Mouse (Mus musculus) ES-E14 (cell line): ENCODE results near the gene Thegl. TPM values are rescaled to one million over a fixed set of nuclear protein-coding genes. Genes with fewer than 3 reads are reported as not detected.

Experiments used
- DNase-seq: peaks from one replicate; pipeline ENCODE4 v3.0.0-alpha.2; 2013; ENCODE audit warnings: low read depth, low spot score
- H3K27ac ChIP-seq: 2 replicates; pipeline ENCODE4 v1.5.1; 2012; ENCODE audit warnings: low read depth, mild to moderate bottlenecking, low read length, moderate library complexity, mixed read lengths; ENCODE audit not compliant: poor library complexity, insufficient read depth, severe bottlenecking
- H3K36me3 ChIP-seq: 2 replicates; pipeline ENCODE4 v1.6.1; 2012; ENCODE audit warnings: mild to moderate bottlenecking, low read length, moderate library complexity, mixed read lengths; ENCODE audit not compliant: control insufficient read depth, poor library complexity, insufficient read depth, severe bottlenecking
- H3K4me1 ChIP-seq, 2 experiments: fragments of 150-350 bp in 1 of 2; sonication (generic) in 1 of 2; 2 replicates each; pipeline ENCODE4 v1.6.1; 2012; ENCODE audit warnings: low read length in 2 of 2, mild to moderate bottlenecking in 1 of 2, mixed read lengths in 1 of 2; ENCODE audit not compliant: control insufficient read depth in 2 of 2, insufficient read depth in 2 of 2, poor library complexity in 1 of 2
- H3K4me3 ChIP-seq, 2 experiments: fragments of 150-350 bp in 1 of 2; sonication (generic) in 1 of 2; 2 replicates each; pipeline ENCODE4 v1.5.1; 2012; ENCODE audit warnings: low read length in 2 of 2, low read depth in 1 of 2, mild to moderate bottlenecking in 1 of 2, mixed read lengths in 1 of 2; ENCODE audit not compliant: insufficient read depth in 1 of 2, poor library complexity in 1 of 2, severe bottlenecking in 1 of 2
- H3K9ac ChIP-seq: 2 replicates; pipeline ENCODE4 v1.6.1; 2012; ENCODE audit warnings: low read depth, mild to moderate bottlenecking, low read length, mixed read lengths; ENCODE audit not compliant: poor library complexity, insufficient read depth, severe bottlenecking
- H3K9me3 ChIP-seq: fragments of 150-350 bp; sonication (generic); 2 replicates; pipeline ENCODE4 v1.6.1; 2012; ENCODE audit warnings: low read depth, mild to moderate bottlenecking, low read length; ENCODE audit not compliant: control insufficient read depth, insufficient read depth
- CHD2 ChIP-seq: IDR thresholded peaks from 2 replicates; pipeline ENCODE4 v1.6.1; 2014; ENCODE audit warnings: mild to moderate bottlenecking, low read depth, low read length, inconsistent platforms
- HCFC1 ChIP-seq: IDR thresholded peaks from 2 replicates; pipeline ENCODE4 v1.6.1; 2012; ENCODE audit warnings: low read length, inconsistent platforms, borderline replicate concordance; ENCODE audit not compliant: insufficient read depth
- MAFK ChIP-seq: IDR thresholded peaks from 2 replicates; pipeline ENCODE4 v1.6.1; 2014; ENCODE audit warnings: mild to moderate bottlenecking, low read depth, low read length, inconsistent platforms; ENCODE audit not compliant: insufficient read depth
- ZC3H11A ChIP-seq: IDR thresholded peaks from 2 replicates; pipeline ENCODE4 v1.6.1; 2012; ENCODE audit warnings: low read depth, mild to moderate bottlenecking, inconsistent platforms, low read length, borderline replicate concordance
- ZNF384 ChIP-seq: IDR thresholded peaks from 2 replicates; pipeline ENCODE4 v1.6.1; 2012; ENCODE audit warnings: low read depth, low read length, inconsistent platforms
- in situ Hi-C, 2 experiments: fragments of 600-800 bp; cut with MboI; formaldehyde crosslinking; loops; one replicate each; pipeline ENCODE4 v1.15.1; 2025; ENCODE audit warnings: low sequenced_read_pairs in 2 of 2, inconsistent platforms in 1 of 2; ENCODE audit not compliant: unreplicated experiment in 2 of 2
- total RNA-seq: library from RNA; depleted of rRNA; stranded (reverse); fragments of 300-350 nt; gene quantifications from 2 replicates; pipeline ENCODE4 v1.2.3, GENCODE M21; 2012

Thegl gene
- total RNA-seq, 1 experiment: not detected

DNA sequence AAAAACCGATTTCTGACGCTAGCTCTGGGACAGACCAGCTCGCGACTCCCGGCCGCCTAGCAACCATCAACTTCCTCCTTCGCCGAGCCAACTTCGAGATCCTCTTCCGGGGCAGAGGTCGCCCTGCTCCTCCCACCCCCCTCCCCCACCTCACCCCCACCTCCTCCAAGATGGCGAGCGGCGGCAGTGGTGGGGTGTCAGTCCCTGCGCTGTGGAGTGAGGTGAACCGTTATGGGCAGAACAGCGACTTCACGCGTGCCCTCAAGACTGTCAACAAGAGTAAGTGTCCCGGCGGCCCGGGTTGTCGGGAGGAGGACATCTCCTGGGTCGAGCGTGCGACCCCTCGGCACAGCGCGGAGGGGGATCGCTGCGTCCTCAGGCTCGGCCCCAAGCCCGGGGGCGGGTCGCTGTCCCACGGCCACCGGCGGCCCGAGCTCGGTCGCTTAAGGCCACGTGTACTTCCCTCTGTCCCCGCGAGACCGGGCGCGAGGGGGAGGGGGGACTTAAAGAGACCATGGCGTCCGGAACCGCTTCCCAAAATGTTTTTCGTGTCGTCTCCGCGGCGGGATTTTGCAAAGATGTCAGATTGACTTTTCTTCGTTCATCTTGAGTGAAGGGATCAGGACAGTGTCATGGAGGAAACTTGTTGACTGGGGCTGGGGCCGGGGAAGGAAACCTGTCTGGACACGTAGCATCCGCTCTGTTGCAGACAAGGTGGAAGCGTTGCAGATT, 41.1 kb upstream of the Thegl start, which contains the start of gene Srp72:
TSS of gene Srp72 (plus strand) at position 130 of the 732 bp plus-strand sequence.
- peaks cover 6% of the 10 kb centered on the region for H3K36me3 ChIP-seq

DNA sequence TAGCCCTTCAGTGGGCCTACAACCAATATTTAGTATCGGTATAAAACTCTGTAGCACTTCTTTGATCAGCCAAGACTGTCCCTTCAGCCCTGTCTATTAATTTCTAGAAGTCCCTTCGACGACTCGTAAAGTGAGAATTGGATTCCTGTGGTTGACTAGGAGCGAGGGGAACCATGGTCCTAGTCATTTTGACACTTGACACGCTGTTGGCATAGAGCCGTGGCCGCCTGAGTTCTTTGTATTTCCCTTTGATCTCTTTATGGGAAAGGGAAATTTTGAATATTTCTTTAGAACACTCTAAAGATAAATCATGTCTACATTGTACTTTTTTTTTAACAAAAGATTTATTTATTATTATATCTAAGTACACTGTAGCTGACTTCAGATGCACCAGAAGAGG, 40.1 kb upstream of the Thegl start:
- Histone ChIP-seq H3K4me3 (peak overlapping the region; percentile 94 to 99; a peak in 3 of 4 replicates), H3K9ac (no peak overlapping the region; the same call in 1 of the 2 replicates), H3K4me1 (0 out of 4 replicates have a peak, but pooled peaks cover 0 to 5% of the 10 kb centered on the region in 2 experiments), H3K9me3 (no peaks in the 10 kb centered on the region), H3K27ac (no peak overlapping the region), H3K36me3 (peaks cover 8% of the 10 kb centered on the region)
- no peak for TF ChIP-seq HCFC1
- TF ChIP-seq ZNF384: no peak
- TF ChIP-seq MAFK: no peak
- no peak for TF ChIP-seq CHD2
- TF ChIP-seq ZC3H11A: no peak
- DNase-seq: no peak
- in situ Hi-C loops: no loop called here

More for the DNA sequence above, 41.1 kb upstream of the Thegl start, which contains the start of gene Srp72:
- in situ Hi-C loops: no loop called here
- TF ChIP-seq CHD2 (peak; percentile 67), HCFC1 (no peak; the same call in 1 of the 2 replicates), ZNF384 (no peak), ZC3H11A (no peak), MAFK (no peak)
- Histone ChIP-seq H3K4me3 (peak within 1 kb of the TSS; percentile 94 to 99), H3K9ac (peak within 1 kb of the TSS; percentile 98), H3K27ac (no peak within 1 kb of the TSS), H3K9me3 (no peaks in the 10 kb centered on the region), H3K4me1 (0 out of 4 replicates have a peak, but pooled peaks cover 0 to 5% of the 10 kb centered on the region in 2 experiments)
- peak; percentile 76 for DNase-seq

DNA sequence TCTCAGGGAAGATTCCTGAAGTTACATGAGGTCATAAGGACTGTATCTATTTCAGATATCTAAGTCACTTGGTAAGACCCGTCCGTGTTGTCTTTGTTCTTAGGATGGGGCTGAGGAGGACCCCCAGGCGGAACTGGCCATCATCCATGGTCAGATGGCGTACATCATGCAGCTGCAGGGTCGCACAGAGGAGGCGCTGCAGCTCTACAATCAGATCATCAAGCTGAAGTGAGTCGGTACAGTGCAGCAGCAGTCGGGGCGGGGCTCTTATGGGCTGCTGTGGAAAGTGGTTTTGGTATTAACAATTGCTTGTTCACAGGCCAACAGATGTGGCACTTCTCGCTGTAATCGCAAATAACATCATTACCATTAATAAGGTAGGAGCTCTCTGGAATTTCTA, 31.8 kb upstream of the Thegl start:
- TF ChIP-seq MAFK (no peak), ZC3H11A (no peak), HCFC1 (no peak), CHD2 (no peak), ZNF384 (no peak)
- DNase-seq: no peak
- Histone ChIP-seq H3K9ac (no peak overlapping the region), H3K4me1 (no peaks in the 10 kb centered on the region), H3K9me3 (no peaks in the 10 kb centered on the region), H3K4me3 (no peak overlapping the region), H3K27ac (no peak overlapping the region), H3K36me3 (peaks cover 28% of the 10 kb centered on the region)
- in situ Hi-C loops: no loop called here

DNA sequence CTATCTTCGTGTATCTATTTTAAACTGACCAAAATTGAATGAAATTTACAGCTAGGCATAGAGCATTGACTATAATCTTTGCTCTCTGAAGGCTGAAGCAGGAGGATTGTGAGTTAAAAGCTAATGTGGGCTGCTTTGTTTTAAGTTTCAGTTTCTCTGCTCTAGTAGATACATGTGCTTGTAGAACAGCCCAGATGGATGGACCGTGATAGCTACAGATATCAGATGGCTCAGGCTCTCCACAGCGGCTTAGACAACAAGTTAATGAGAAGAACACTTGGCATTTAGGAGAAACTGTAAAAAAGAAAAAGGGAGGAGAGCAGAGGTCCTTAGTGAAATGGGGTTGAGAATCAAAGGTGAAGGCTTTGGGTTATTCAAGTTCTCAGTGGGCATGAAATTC, 25.0 kb upstream of the Thegl start:
- H3K4me1 ChIP-seq: no peaks in the 10 kb centered on the region
- in situ Hi-C loops: loop anchor here in 1 of 2 experiments (10.0 kb wide), 1 partner anchor 224 kb away; the partner anchor contains the start of gene Spink2
- no peaks in the 10 kb centered on the region for H3K9me3 ChIP-seq
- H3K36me3 ChIP-seq: peaks cover 17% of the 10 kb centered on the region
- H3K27ac ChIP-seq: no peak overlapping the region
- DNase-seq: no peak
- H3K9ac ChIP-seq: no peak overlapping the region
- no peak for TF ChIP-seq MAFK
- TF ChIP-seq HCFC1: no peak
- TF ChIP-seq ZNF384: no peak
- no peak for TF ChIP-seq ZC3H11A
- TF ChIP-seq CHD2: no peak
- no peak overlapping the region for H3K4me3 ChIP-seq
